Mouse (Mus musculus): ENCODE data around the gene Pkp1. TPM values are rescaled to one million over a fixed set of nuclear protein-coding genes. Genes with fewer than 3 reads are reported as not detected.
A peak's percentile ranks its signal among the peaks of the same experiment; 100 is the strongest.

The Pkp1 gene
- polyA plus RNA-seq, 1 experiment from 2014 or later: 0.67 TPM

- H3K9me3 ChIP-seq: no peaks in the 10 kb centered on the region
- no peak for ATAC-seq (ENCODE audit: borderline replicate concordance, extremely low read depth, low FRiP score, low TSS enrichment)
- no peak overlapping the region for H3K4me2 ChIP-seq
- no peak overlapping the region for H3K27ac ChIP-seq
- H3K4me3 ChIP-seq: no peak overlapping the region
- H3K27me3 ChIP-seq: no peaks in the 10 kb centered on the region
- H3K9ac ChIP-seq: no peak overlapping the region
- no peaks in the 10 kb centered on the region for H3K4me1 ChIP-seq
- WGBS: 83% methylated on average over 6 of the region's 6 CpGs
- no peaks in the 10 kb centered on the region for H3K36me3 ChIP-seq
Measured at GRCm38 (mm10) chr1:135868570-135868969, 50.4 kb downstream of the Pkp1 start.

GRCm38 (mm10) chr1:135865518-135866194 is 53.4 kb downstream of the Pkp1 start:
- Histone ChIP-seq H3K27ac (no peak overlapping the region), H3K9ac (no peak overlapping the region), H3K27me3 (no peaks in the 10 kb centered on the region), H3K4me2 (no peak overlapping the region), H3K4me1 (no peaks in the 10 kb centered on the region), H3K36me3 (no peaks in the 10 kb centered on the region), H3K9me3 (no peaks in the 10 kb centered on the region), H3K4me3 (no peak overlapping the region)
- ATAC-seq (ENCODE audit: borderline replicate concordance, extremely low read depth, low FRiP score, low TSS enrichment): peak; percentile 47; the same call in 1 of the 2 replicates
- WGBS: 45% methylated on average over 19 of the region's 19 CpGs

- WGBS: 80% methylated on average over 6 of the region's 6 CpGs
- Histone ChIP-seq H3K27me3 (no peaks in the 10 kb centered on the region), H3K27ac (no peak overlapping the region), H3K4me2 (no peak overlapping the region), H3K4me1 (no peaks in the 10 kb centered on the region), H3K9me3 (no peaks in the 10 kb centered on the region), H3K4me3 (no peak overlapping the region), H3K36me3 (no peaks in the 10 kb centered on the region), H3K9ac (no peak overlapping the region)
- ATAC-seq (ENCODE audit: borderline replicate concordance, extremely low read depth, low FRiP score, low TSS enrichment): no peak
Measured at GRCm38 (mm10) chr1:135864830-135865229, 54.2 kb downstream of the Pkp1 start.

- no peaks in the 10 kb centered on the region for H3K27me3 ChIP-seq
- H3K4me3 ChIP-seq: no peak overlapping the region
- H3K4me2 ChIP-seq: no peak overlapping the region
- no peak overlapping the region for H3K27ac ChIP-seq
- H3K9ac ChIP-seq: no peak overlapping the region
- no peaks in the 10 kb centered on the region for H3K36me3 ChIP-seq
- H3K9me3 ChIP-seq: no peaks in the 10 kb centered on the region
- 68% methylated on average over 9 of the region's 9 CpGs for WGBS
- no peak for ATAC-seq (ENCODE audit: borderline replicate concordance, extremely low read depth, low FRiP score, low TSS enrichment)
- H3K4me1 ChIP-seq: no peaks in the 10 kb centered on the region
Measured at GRCm38 (mm10) chr1:135863786-135864335, 55.1 kb downstream of the Pkp1 start.

- Histone ChIP-seq H3K27ac (no peak overlapping the region), H3K4me3 (no peak overlapping the region), H3K27me3 (no peaks in the 10 kb centered on the region), H3K4me2 (no peak overlapping the region), H3K4me1 (no peaks in the 10 kb centered on the region), H3K9me3 (no peaks in the 10 kb centered on the region), H3K36me3 (no peaks in the 10 kb centered on the region), H3K9ac (no peak overlapping the region)
- no peak for ATAC-seq (ENCODE audit: borderline replicate concordance, extremely low read depth, low FRiP score, low TSS enrichment)
- WGBS: 73% methylated on average over 5 of the region's 5 CpGs
Measured at GRCm38 (mm10) chr1:135862561-135862960, 56.4 kb downstream of the Pkp1 start.

GRCm38 (mm10) chr1:135861980-135862552 is 56.9 kb downstream of the Pkp1 start:
- Histone ChIP-seq H3K27ac (no peak overlapping the region), H3K9ac (no peak overlapping the region), H3K4me1 (no peaks in the 10 kb centered on the region), H3K27me3 (no peaks in the 10 kb centered on the region), H3K36me3 (no peaks in the 10 kb centered on the region), H3K4me3 (no peak overlapping the region), H3K4me2 (no peak overlapping the region), H3K9me3 (no peaks in the 10 kb centered on the region)
- no peak for ATAC-seq (ENCODE audit: borderline replicate concordance, extremely low read depth, low FRiP score, low TSS enrichment)
- WGBS: 50% methylated on average over 9 of the region's 9 CpGs

GRCm38 (mm10) chr1:135861091-135861490 is 57.9 kb downstream of the Pkp1 start:
- no peak overlapping the region for H3K9ac ChIP-seq
- ATAC-seq (ENCODE audit: borderline replicate concordance, extremely low read depth, low FRiP score, low TSS enrichment): no peak
- no peak overlapping the region for H3K27ac ChIP-seq
- H3K36me3 ChIP-seq: no peaks in the 10 kb centered on the region
- 67% methylated on average over 5 of the region's 5 CpGs for WGBS
- no peaks in the 10 kb centered on the region for H3K4me1 ChIP-seq
- no peak overlapping the region for H3K4me2 ChIP-seq
- no peak overlapping the region for H3K4me3 ChIP-seq
- H3K27me3 ChIP-seq: no peaks in the 10 kb centered on the region
- no peaks in the 10 kb centered on the region for H3K9me3 ChIP-seq

GRCm38 (mm10) chr1:135858533-135858932 is 60.5 kb downstream of the Pkp1 start:
- Histone ChIP-seq H3K27me3 (no peaks in the 10 kb centered on the region), H3K36me3 (no peaks in the 10 kb centered on the region), H3K27ac (no peak overlapping the region), H3K4me3 (no peak overlapping the region), H3K9ac (no peak overlapping the region), H3K9me3 (no peaks in the 10 kb centered on the region), H3K4me1 (no peaks in the 10 kb centered on the region), H3K4me2 (no peak overlapping the region)
- ATAC-seq (ENCODE audit: borderline replicate concordance, extremely low read depth, low FRiP score, low TSS enrichment): no peak
- 87% methylated on average over 7 of the region's 7 CpGs for WGBS

GRCm38 (mm10) chr1:135857137-135857775 is 61.8 kb downstream of the Pkp1 start:
- Histone ChIP-seq H3K4me3 (no peak overlapping the region), H3K27me3 (no peaks in the 10 kb centered on the region), H3K4me1 (0 out of 2 replicates have a peak, but pooled peaks cover 5% of the 10 kb centered on the region), H3K4me2 (no peak overlapping the region), H3K27ac (no peak overlapping the region), H3K9me3 (no peaks in the 10 kb centered on the region), H3K9ac (no peak overlapping the region), H3K36me3 (no peaks in the 10 kb centered on the region)
- 51% methylated on average over 11 of the region's 11 CpGs for WGBS
- ATAC-seq (ENCODE audit: borderline replicate concordance, extremely low read depth, low FRiP score, low TSS enrichment): peak; percentile 24; the same call in 1 of the 2 replicates

GRCm38 (mm10) chr1:135856070-135856469 is 62.9 kb downstream of the Pkp1 start:
- H3K4me1 ChIP-seq: 0 out of 2 replicates have a peak, but pooled peaks cover 9% of the 10 kb centered on the region
- no peaks in the 10 kb centered on the region for H3K9me3 ChIP-seq
- no peak overlapping the region for H3K4me3 ChIP-seq
- ATAC-seq (ENCODE audit: borderline replicate concordance, extremely low read depth, low FRiP score, low TSS enrichment): no peak
- H3K27ac ChIP-seq: no peak overlapping the region
- H3K9ac ChIP-seq: no peak overlapping the region
- no peaks in the 10 kb centered on the region for H3K27me3 ChIP-seq
- H3K4me2 ChIP-seq: no peak overlapping the region
- H3K36me3 ChIP-seq: no peaks in the 10 kb centered on the region
- 61% methylated on average over 4 of the region's 4 CpGs for WGBS

GRCm38 (mm10) chr1:135855344-135855687 is 63.7 kb downstream of the Pkp1 start:
- WGBS: 95% methylated on average over 1 of the region's 1 CpGs
- H3K4me3 ChIP-seq: no peak overlapping the region
- no peak overlapping the region for H3K9ac ChIP-seq
- H3K27me3 ChIP-seq: no peaks in the 10 kb centered on the region
- no peaks in the 10 kb centered on the region for H3K9me3 ChIP-seq
- no peak overlapping the region for H3K27ac ChIP-seq
- H3K4me1 ChIP-seq: 0 out of 2 replicates have a peak, but pooled peaks cover 9% of the 10 kb centered on the region
- ATAC-seq (ENCODE audit: borderline replicate concordance, extremely low read depth, low FRiP score, low TSS enrichment): no peak
- H3K36me3 ChIP-seq: no peaks in the 10 kb centered on the region
- no peak overlapping the region for H3K4me2 ChIP-seq
